Mouse (Mus musculus) E14TG2a.4 (cell line): Measurements from ENCODE around the gene Rpp25l.

Experiments
- CTCF ChIP-seq: conservative IDR thresholded peaks from 2 replicates; pipeline ENCODE4 v1.5.1; 2014; ENCODE audit warnings: low read length
- NANOG ChIP-seq: IDR thresholded peaks from 2 replicates; pipeline ENCODE4 v1.6.1; 2014; ENCODE audit warnings: borderline replicate concordance, low read length, mixed read lengths

GRCm38 (mm10) chr4:41760911-41761310, 47.6 kb upstream of the Rpp25l start:
- TF ChIP-seq CTCF (no peak), NANOG (no peak)
